Mouse (Mus musculus) stomach, postnatal 0 days (tissue): ENCODE results near the gene Arhgap4. TPM values are rescaled to one million over a fixed set of nuclear protein-coding genes. Genes with fewer than 3 reads are reported as not detected.

Experiments
- ATAC-seq: fragments of 200-750 bp; cut with Nextera tagmentation; 2 replicates; pipeline ENCODE4 v1.8.0; 2017; ENCODE audit not compliant: low FRiP score, low TSS enrichment
- DNase-seq: peaks from one replicate; pipeline ENCODE4 v3.0.0-alpha.2; 2016; ENCODE audit warnings: low spot score
- H3K27ac ChIP-seq: fragments of 300-500 bp; sonication (generic); replicated peaks from 2 replicates; pipeline ENCODE4 v1.5.1; 2014; ENCODE audit warnings: mild to moderate bottlenecking, control low read depth
- H3K27me3 ChIP-seq: fragments of 300-500 bp; sonication (generic); 2 replicates; pipeline ENCODE4 v1.6.1; 2014; ENCODE audit warnings: low read length; ENCODE audit not compliant: control insufficient read depth, insufficient read depth
- H3K36me3 ChIP-seq: fragments of 300-500 bp; sonication (generic); 2 replicates; pipeline ENCODE4 v1.6.1; 2014; ENCODE audit warnings: low read length, mixed read lengths; ENCODE audit not compliant: control insufficient read depth, insufficient read depth
- H3K4me1 ChIP-seq: fragments of 300-500 bp; sonication (generic); replicated peaks from 2 replicates; pipeline ENCODE4 v1.6.1; 2014; ENCODE audit warnings: antibody characterized with exemption; ENCODE audit not compliant: control insufficient read depth, insufficient read depth
- H3K4me2 ChIP-seq: fragments of 300-500 bp; sonication (generic); replicated peaks from 2 replicates; pipeline ENCODE4 v1.6.1; 2014; ENCODE audit warnings: low read depth, mild to moderate bottlenecking, control low read depth, moderate library complexity
- H3K4me3 ChIP-seq: fragments of 300-500 bp; sonication (generic); 2 replicates; pipeline ENCODE4 v1.5.1; 2014; ENCODE audit warnings: low read depth, low read length, control low read depth
- H3K9ac ChIP-seq: fragments of 300-500 bp; sonication (generic); 2 replicates; pipeline ENCODE4 v1.6.1; 2014; ENCODE audit warnings: mild to moderate bottlenecking, low read length, control low read depth, mixed read lengths
- H3K9me3 ChIP-seq: fragments of 300-500 bp; sonication (generic); 2 replicates; pipeline ENCODE4 v1.6.1; 2016; ENCODE audit warnings: low read length; ENCODE audit not compliant: control insufficient read depth
- CTCF ChIP-seq: IDR thresholded peaks from 2 replicates; pipeline ENCODE4 v1.5.1; 2016; ENCODE audit warnings: antibody characterized with exemption, low read depth, mild to moderate bottlenecking, moderate library complexity
- EP300 ChIP-seq: optimal IDR thresholded peaks from 2 replicates; pipeline ENCODE3; 2016; ENCODE audit warnings: antibody characterized with exemption
- WGBS: fragments of 180-500 bp; shearing (Covaris S2); extraction: QIAGEN DNeasy Blood & Tissue Kit; methylation state at CpG from one replicate; pipeline ENCODE4 v1.1.7; 2014; 5-methylcytosine and 5-hydroxymethylcytosine counted together
- polyA plus RNA-seq: library from polyadenylated mRNA; unstranded; fragments of >200 nt; fragmentation: Nextera tagmentation; extraction: Ambion mirVana; gene quantifications from 2 replicates; pipeline ENCODE4 v1.2.1, GENCODE M21; 2015

The Arhgap4 gene
- polyA plus RNA-seq, 1 experiment from 2014 or later = 1.2 TPM

DNA sequence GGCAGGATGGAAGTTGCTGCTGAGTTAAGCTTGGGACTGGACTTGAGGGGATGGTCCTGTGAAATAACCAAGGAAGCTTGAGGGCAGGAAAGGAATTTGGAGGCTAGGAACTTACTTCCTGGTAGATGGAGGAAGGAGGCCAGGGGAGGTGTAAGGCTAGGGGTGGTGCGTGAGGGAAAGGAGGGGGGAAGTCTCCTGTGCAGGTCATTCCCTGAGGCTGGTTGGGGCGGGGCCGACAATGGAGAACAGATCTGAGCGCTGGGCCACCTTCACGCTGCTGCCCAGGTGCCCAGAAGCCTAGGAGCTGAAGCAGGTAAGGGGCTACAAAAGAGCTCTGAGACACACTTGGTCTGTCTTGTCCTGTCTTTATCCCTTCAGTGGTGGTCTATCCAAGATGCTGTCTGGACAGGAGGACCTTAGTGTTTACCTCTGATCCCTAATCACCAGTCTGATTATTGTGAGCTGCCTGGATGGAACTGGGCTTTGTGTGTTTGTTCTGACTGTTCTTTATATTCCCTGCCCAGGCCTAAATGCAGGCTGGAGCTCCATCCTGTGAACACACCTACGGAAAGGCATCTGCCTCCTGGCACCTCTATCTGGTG, 30.0 kb downstream of the Arhgap4 start, which contains the start of gene Avpr2:
TSS of gene Avpr2 (plus strand) at position 552 of the 602 bp plus-strand sequence.
- H3K27ac ChIP-seq = no peak within 1 kb of the TSS
- peak; percentile 61; the same call in 1 of the 2 replicates for ATAC-seq

DNA sequence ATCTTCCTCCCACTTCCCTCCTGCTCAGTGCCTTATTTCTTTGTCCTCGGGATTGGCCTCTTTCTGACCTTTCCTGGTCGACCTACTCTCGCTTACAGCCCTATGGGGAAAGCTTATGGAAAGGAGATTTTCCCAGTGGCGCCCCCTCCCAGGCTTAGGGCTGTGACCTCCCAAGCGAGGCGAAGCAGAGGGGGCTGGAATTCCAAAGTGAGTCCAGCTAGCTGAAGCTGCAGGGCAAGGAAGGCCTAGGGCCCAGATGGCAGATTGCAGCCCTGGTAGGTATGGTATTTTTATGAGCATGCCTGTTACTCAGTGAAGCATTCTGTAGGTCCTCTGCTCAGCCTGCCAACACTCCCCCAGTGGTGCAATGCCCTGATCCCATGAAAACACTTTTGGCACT, 40.2 kb downstream of the Arhgap4 start:
- DNase-seq = no peak
- no peak for ATAC-seq

More for the DNA sequence above, 30.0 kb downstream of the Arhgap4 start, which contains the start of gene Avpr2:
- no peaks in the 10 kb centered on the region for H3K9me3 ChIP-seq
- no peak within 1 kb of the TSS for H3K9ac ChIP-seq
- H3K27me3 ChIP-seq = no peaks in the 10 kb centered on the region
- no peaks in the 10 kb centered on the region for H3K36me3 ChIP-seq
- H3K4me1 ChIP-seq = no peaks in the 10 kb centered on the region
- no peak for TF ChIP-seq CTCF
- TF ChIP-seq EP300 = no peak
- no peak within 1 kb of the TSS for H3K4me2 ChIP-seq
- WGBS = 45% methylated on average over 5 of the region's 6 CpGs
- no peak within 1 kb of the TSS for H3K4me3 ChIP-seq
- DNase-seq = peak; percentile 43

DNA sequence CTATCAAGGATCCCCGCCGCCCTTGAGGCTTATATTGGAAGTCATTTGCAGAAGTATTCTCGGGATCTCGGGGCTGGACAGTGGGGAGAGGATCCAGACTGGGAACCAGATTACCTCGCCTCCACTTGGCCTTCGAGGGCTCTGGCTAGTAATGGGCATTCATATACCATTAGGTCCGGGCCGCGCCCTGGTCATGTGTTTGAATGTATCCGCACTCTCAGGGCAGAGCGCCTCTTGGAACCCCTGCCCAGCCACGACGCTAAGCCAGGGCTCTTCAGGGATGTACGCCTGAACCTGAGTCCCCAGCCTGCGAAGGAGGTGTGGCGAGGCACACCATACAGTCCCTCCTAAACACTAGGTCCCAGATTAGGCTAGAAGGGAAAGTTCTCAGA, 40.6 kb downstream of the Arhgap4 start:
- TF ChIP-seq CTCF (no peak), EP300 (no peak)
- Histone ChIP-seq H3K9ac (no peak overlapping the region), H3K27me3 (no peaks in the 10 kb centered on the region), H3K36me3 (no peaks in the 10 kb centered on the region), H3K4me3 (peak overlapping the region; percentile 39), H3K4me1 (no peaks in the 10 kb centered on the region), H3K27ac (no peak overlapping the region; the same call in 1 of the 2 replicates), H3K9me3 (no peaks in the 10 kb centered on the region), H3K4me2 (peak overlapping the region; percentile 59)
- peak; percentile 48; the same call in 1 of the 2 replicates for ATAC-seq
- 24% methylated on average over 16 of the region's 16 CpGs for WGBS
- peak; percentile 16 for DNase-seq

More for the DNA sequence above, 40.2 kb downstream of the Arhgap4 start:
- no peak overlapping the region for H3K4me2 ChIP-seq
- H3K27me3 ChIP-seq = no peaks in the 10 kb centered on the region
- H3K9me3 ChIP-seq = no peaks in the 10 kb centered on the region
- no peak for TF ChIP-seq CTCF
- no peak for TF ChIP-seq EP300
- no peaks in the 10 kb centered on the region for H3K4me1 ChIP-seq
- H3K9ac ChIP-seq = no peak overlapping the region
- no peaks in the 10 kb centered on the region for H3K36me3 ChIP-seq
- no peak overlapping the region for H3K27ac ChIP-seq
- H3K4me3 ChIP-seq = no peak overlapping the region
- WGBS = 31% methylated on average over 6 of the region's 6 CpGs

DNA sequence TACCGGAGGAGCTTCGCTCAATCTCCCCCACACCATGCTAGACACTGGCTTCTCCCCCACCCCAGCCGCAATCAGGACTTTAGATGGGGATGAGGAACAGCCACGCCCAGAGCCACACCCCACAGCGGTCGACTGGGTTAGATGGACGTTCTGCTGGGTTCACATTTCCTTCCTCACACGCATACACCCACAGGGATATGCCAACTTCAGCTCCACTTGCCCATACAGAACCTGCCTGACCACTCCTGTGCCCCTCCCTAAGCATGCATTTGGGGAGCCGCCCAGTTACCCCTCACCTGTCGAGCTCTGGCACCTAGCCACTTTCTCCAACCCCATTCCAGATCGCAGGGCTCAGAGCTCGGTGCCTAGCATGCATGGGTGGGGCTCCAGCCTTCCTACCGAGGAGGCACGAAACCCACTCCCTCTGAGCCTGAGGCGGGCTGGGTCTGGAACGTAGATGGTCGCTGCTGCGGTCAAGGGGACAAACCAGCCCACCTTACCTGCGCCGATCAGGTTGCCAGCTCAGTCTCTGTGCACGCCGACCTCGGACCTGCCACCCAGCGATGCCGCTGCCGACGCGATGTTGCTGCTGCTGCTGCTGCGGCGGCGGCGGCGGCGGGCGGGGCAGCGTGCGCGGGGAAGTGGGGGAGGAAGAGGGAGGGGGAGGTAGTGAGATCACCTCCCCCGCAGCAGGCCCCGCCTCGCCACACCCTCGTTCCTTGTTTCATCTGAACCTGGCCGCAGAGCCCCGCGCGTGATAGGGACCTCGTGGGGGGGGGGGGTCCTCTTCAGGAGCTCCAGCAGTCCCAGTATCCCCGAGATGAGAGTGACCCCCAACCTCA, 41.3 kb downstream of the Arhgap4 start:
- ATAC-seq (peak; percentile 91), DNase-seq (peak; percentile 78)
- Histone ChIP-seq H3K27me3 (no peaks in the 10 kb centered on the region), H3K4me2 (peak overlapping the region; percentile 59), H3K4me1 (no peaks in the 10 kb centered on the region), H3K9ac (no peak overlapping the region), H3K9me3 (no peaks in the 10 kb centered on the region), H3K36me3 (no peaks in the 10 kb centered on the region), H3K4me3 (peak overlapping the region; percentile 39), H3K27ac (peak overlapping the region; percentile 49; the same call in 1 of the 2 replicates)
- 16% methylated on average over 32 of the region's 48 CpGs for WGBS
- TF ChIP-seq CTCF (no peak), EP300 (no peak)

DNA sequence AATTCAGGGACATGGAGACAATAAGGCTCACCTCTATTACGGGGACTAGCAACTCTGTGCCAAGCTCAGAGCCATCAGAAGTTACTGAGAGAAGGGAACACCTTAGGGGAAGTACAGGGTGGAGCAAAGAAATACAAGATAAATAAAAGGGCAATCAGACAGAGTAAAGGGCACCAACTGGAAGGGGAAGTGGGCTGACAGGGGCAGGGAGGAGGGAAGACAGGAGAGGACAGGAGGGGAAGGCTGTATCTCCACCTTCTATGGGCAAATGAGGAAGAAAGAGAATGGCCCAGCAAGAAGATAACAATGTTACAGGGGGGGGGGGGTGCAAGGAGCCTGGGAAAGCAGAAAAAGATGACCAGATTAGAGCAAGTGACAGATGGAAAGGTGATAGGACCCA, 44.7 kb downstream of the Arhgap4 start:
- no peaks in the 10 kb centered on the region for H3K9me3 ChIP-seq
- H3K36me3 ChIP-seq = no peaks in the 10 kb centered on the region
- TF ChIP-seq EP300 (no peak), CTCF (no peak)
- H3K9ac ChIP-seq = no peak overlapping the region
- no peak overlapping the region for H3K4me2 ChIP-seq
- H3K4me3 ChIP-seq = no peak overlapping the region
- DNase-seq (no peak), ATAC-seq (no peak)
- 60% methylated on average over 1 of the region's 1 CpGs for WGBS
- H3K27me3 ChIP-seq = no peaks in the 10 kb centered on the region
- no peaks in the 10 kb centered on the region for H3K4me1 ChIP-seq
- no peak overlapping the region for H3K27ac ChIP-seq

DNA sequence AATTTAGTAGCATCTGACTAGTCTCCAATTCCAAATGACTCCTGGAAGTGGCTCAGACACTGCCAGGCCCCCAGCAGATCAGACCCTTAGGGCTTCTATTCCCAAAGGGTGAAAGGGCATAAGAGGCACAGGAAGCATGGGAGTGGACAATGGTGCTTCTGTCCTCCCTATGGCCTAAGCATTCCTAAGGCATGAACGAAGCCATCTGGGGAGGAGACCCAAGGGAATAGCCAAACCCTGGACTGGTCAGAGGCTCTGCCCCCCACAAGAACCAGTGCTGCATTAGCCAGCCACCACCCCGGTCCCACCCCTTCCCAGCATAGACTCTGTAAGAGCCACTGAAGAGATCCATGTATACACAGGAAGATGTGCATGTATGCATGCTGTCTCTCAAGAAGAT, 45.8 kb downstream of the Arhgap4 start:
- 56% methylated on average over 2 of the region's 2 CpGs for WGBS
- no peak overlapping the region for H3K27ac ChIP-seq
- H3K9me3 ChIP-seq = no peaks in the 10 kb centered on the region
- ATAC-seq (no peak), DNase-seq (no peak)
- H3K4me1 ChIP-seq = no peaks in the 10 kb centered on the region
- no peak overlapping the region for H3K4me2 ChIP-seq
- H3K4me3 ChIP-seq = no peak overlapping the region
- no peaks in the 10 kb centered on the region for H3K36me3 ChIP-seq
- no peaks in the 10 kb centered on the region for H3K27me3 ChIP-seq
- no peak overlapping the region for H3K9ac ChIP-seq
- TF ChIP-seq EP300 (no peak), CTCF (no peak)
